Mouse (Mus musculus): Measurements from ENCODE around the gene Mkks. TPM values are rescaled to one million over a fixed set of nuclear protein-coding genes. Genes with fewer than 3 reads are reported as not detected.

Mkks gene
- polyA plus RNA-seq (2015; fragmentation: Nextera tagmentation; extraction: Ambion mirVana), result 13.1 and 13.3 TPM in 2 replicates

- peak within 1 kb of the TSS; percentile 54 for H3K4me2 ChIP-seq
- no peaks in the 10 kb centered on the region for H3K9me3 ChIP-seq
- peak within 1 kb of the TSS; percentile 86 for H3K4me3 ChIP-seq (replicated peaks)
- under 1% methylated on average over 49 of the region's 49 CpGs for WGBS
- peak; percentile 97 for ATAC-seq (ENCODE audit: insufficient read depth, low FRiP score, low read depth)
- H3K27ac ChIP-seq, result peak within 1 kb of the TSS; percentile 95
- no peaks in the 10 kb centered on the region for H3K27me3 ChIP-seq (replicated peaks)
- peak within 1 kb of the TSS; percentile 67 for H3K9ac ChIP-seq
- H3K36me3 ChIP-seq, result no peaks in the 10 kb centered on the region
- no peaks in the 10 kb centered on the region; the same call in 1 of the 2 replicates for H3K4me1 ChIP-seq
These were observed at the start of gene Mkks, which contains the start of the genes Slx4ip and AL731706.1 for GRCm38 (mm10) chr2:136891068-136891950. Gene Mkks, minus strand, starts transcription at chr2:136891389. Gene Slx4ip, plus strand, starts transcription at chr2:136891218. Gene AL731706.1, minus strand, starts transcription at chr2:136891389.

- Histone ChIP-seq H3K27me3 (replicated peaks) (no peaks in the 10 kb centered on the region), H3K27ac (no peak overlapping the region), H3K4me1 (no peaks in the 10 kb centered on the region), H3K4me2 (no peak overlapping the region), H3K36me3 (no peaks in the 10 kb centered on the region), H3K9ac (no peak overlapping the region), H3K9me3 (no peaks in the 10 kb centered on the region), H3K4me3 (replicated peaks) (no peak overlapping the region)
- WGBS, result 78% methylated on average over 1 of the region's 1 CpGs
- no peak for ATAC-seq (ENCODE audit: insufficient read depth, low FRiP score, low read depth)
These were observed 47.1 kb upstream of the Mkks start for GRCm38 (mm10) chr2:136938249-136938648.

- Histone ChIP-seq H3K4me2 (no peak overlapping the region), H3K27me3 (replicated peaks) (no peaks in the 10 kb centered on the region), H3K4me1 (no peaks in the 10 kb centered on the region), H3K36me3 (no peaks in the 10 kb centered on the region), H3K9me3 (no peaks in the 10 kb centered on the region), H3K27ac (no peak overlapping the region), H3K4me3 (replicated peaks) (no peak overlapping the region), H3K9ac (no peak overlapping the region)
- ATAC-seq (ENCODE audit: insufficient read depth, low FRiP score, low read depth), result no peak
- WGBS, result 89% methylated on average over 4 of the region's 4 CpGs
These were observed 45.5 kb upstream of the Mkks start for GRCm38 (mm10) chr2:136936391-136937288.

GRCm38 (mm10) chr2:136921003-136921408, 29.8 kb upstream of the Mkks start:
- Histone ChIP-seq H3K4me2 (0 out of 2 replicates have a peak overlapping the region, but pooled peaks have one; percentile 8), H3K4me3 (replicated peaks) (no peak overlapping the region), H3K27ac (peak overlapping the region; percentile 51; the same call in 1 of the 2 replicates), H3K9me3 (no peaks in the 10 kb centered on the region), H3K9ac (no peak overlapping the region), H3K36me3 (no peaks in the 10 kb centered on the region), H3K4me1 (peaks cover 5% of the 10 kb centered on the region), H3K27me3 (replicated peaks) (no peaks in the 10 kb centered on the region)
- WGBS, result 25% methylated on average over 4 of the region's 4 CpGs
- peak; percentile 80; the same call in 1 of the 2 replicates for ATAC-seq (ENCODE audit: insufficient read depth, low FRiP score, low read depth)

DNA sequence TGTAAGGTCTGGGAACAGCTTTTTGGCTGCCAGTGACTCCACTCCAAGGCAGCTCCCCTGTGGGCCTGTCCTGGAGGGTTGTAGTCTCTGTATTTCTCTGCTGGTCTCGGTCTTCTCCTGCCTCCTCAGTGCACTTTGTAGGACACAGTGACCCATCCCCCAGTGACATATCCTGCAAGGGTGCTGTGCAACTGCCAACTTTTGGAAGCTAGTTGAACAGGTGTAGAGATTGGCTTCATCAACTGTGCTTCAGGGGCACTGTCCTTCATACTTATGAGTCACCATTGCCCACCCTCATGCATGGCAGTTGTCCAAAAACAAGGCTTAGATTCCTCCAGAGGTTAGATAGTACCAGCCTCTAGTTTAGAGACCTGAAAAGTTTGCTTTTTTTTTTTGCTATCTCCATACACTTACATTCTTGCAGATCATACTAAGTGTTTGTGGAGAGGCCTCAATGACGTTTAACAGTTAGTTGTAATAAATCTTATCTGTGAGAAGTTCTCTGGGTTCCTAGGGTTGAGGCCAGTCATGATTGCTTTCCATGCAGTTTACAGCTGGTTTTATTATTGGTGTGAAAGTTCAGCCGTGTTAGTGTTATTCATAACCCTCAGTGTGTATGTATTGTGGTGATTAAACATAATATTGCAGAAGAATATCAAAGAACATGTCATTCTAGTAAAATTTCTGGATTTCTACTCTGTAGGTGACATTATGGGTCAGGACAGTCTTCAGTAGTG, 29.2 kb upstream of the Mkks start:
- H3K27ac ChIP-seq, result no peak overlapping the region
- no peaks in the 10 kb centered on the region for H3K36me3 ChIP-seq
- H3K4me1 ChIP-seq, result peaks cover 5% of the 10 kb centered on the region
- ATAC-seq (ENCODE audit: insufficient read depth, low FRiP score, low read depth), result peak; percentile 27; the same call in 1 of the 2 replicates
- 60% methylated on average over 3 of the region's 3 CpGs for WGBS
- H3K27me3 ChIP-seq (replicated peaks), result no peaks in the 10 kb centered on the region
- no peaks in the 10 kb centered on the region for H3K9me3 ChIP-seq
- H3K4me2 ChIP-seq, result 0 out of 2 replicates have a peak overlapping the region, but pooled peaks have one; percentile 8
- no peak overlapping the region for H3K4me3 ChIP-seq (replicated peaks)
- no peak overlapping the region for H3K9ac ChIP-seq

- no peak for ATAC-seq (ENCODE audit: insufficient read depth, low FRiP score, low read depth)
- Histone ChIP-seq H3K4me3 (replicated peaks) (no peak overlapping the region), H3K4me1 (peaks cover 5% of the 10 kb centered on the region), H3K36me3 (no peaks in the 10 kb centered on the region), H3K4me2 (no peak overlapping the region), H3K27me3 (replicated peaks) (no peaks in the 10 kb centered on the region), H3K9me3 (no peaks in the 10 kb centered on the region), H3K9ac (no peak overlapping the region), H3K27ac (peak overlapping the region; percentile 14; the same call in 1 of the 2 replicates)
- WGBS, result 95% methylated on average over 1 of the region's 1 CpGs
These were observed 28.2 kb upstream of the Mkks start for GRCm38 (mm10) chr2:136919433-136919832.

DNA sequence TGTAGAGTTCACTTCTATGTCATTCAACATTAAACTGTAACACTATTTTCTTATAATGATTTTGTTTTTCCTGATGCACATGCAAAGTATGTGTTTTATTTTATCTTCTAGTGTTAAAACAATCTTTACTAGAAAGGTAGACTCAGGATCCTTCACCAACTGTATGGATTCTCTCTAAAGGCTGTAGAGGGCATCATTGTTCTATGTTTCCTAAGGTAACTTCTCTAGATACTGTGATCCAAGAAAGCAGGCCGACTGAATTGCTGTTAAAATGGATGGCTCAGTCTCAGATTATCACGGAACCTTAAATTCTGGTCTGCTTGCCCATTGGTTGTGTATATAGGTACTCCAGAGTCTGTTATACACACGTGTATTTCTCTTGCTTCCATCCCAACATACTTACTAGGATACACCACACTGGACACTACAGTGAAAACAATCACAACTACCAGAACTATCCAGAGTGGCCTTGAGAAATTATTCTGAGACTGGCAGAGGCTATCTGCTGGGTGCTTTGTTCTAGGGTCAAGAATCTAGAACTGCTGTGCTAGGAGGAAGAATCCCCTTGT, 23.2 kb upstream of the Mkks start:
- Histone ChIP-seq H3K4me3 (replicated peaks) (no peak overlapping the region), H3K4me1 (0 out of 2 replicates have a peak, but pooled peaks cover under 1% of the 10 kb centered on the region), H3K27me3 (replicated peaks) (no peaks in the 10 kb centered on the region), H3K4me2 (no peak overlapping the region), H3K9me3 (no peaks in the 10 kb centered on the region), H3K36me3 (no peaks in the 10 kb centered on the region), H3K27ac (no peak overlapping the region), H3K9ac (no peak overlapping the region)
- 42% methylated on average over 3 of the region's 3 CpGs for WGBS
- ATAC-seq (ENCODE audit: insufficient read depth, low FRiP score, low read depth), result no peak

DNA sequence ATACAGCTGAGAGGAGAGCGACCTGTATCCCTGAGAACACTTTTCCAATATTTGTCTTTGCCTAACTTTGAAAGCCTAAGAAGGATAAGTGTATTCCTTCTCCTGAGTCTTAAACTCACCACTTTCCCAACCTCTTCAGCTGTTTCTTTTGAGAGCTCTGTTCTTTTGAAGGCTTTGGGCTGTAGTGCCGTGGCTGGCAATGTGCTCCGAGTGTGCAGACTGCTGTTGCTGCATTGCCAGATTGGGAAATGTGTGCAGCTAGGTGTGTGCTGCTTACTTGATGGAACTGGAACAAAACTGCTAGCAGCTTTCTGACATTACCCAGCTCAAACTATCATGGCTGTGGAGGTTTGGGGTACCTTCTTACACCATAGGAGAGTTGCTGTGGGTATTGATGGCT, 21.8 kb upstream of the Mkks start:
- Histone ChIP-seq H3K27ac (no peak overlapping the region), H3K36me3 (no peaks in the 10 kb centered on the region), H3K27me3 (replicated peaks) (no peaks in the 10 kb centered on the region), H3K4me2 (no peak overlapping the region), H3K9ac (no peak overlapping the region), H3K4me1 (no peaks in the 10 kb centered on the region), H3K4me3 (replicated peaks) (no peak overlapping the region), H3K9me3 (no peaks in the 10 kb centered on the region)
- ATAC-seq (ENCODE audit: insufficient read depth, low FRiP score, low read depth), result no peak
- WGBS, result 55% methylated on average over 3 of the region's 3 CpGs

GRCm38 (mm10) chr2:136911958-136912411, 20.8 kb upstream of the Mkks start:
- H3K36me3 ChIP-seq, result no peaks in the 10 kb centered on the region
- 18% methylated on average over 4 of the region's 4 CpGs for WGBS
- H3K27me3 ChIP-seq (replicated peaks), result no peaks in the 10 kb centered on the region
- H3K4me3 ChIP-seq (replicated peaks), result no peak overlapping the region
- peak overlapping the region; percentile 2; the same call in 1 of the 2 replicates for H3K27ac ChIP-seq
- no peak; the same call in 1 of the 2 replicates for ATAC-seq (ENCODE audit: insufficient read depth, low FRiP score, low read depth)
- no peak overlapping the region for H3K9ac ChIP-seq
- no peak overlapping the region for H3K4me2 ChIP-seq
- H3K9me3 ChIP-seq, result no peaks in the 10 kb centered on the region
- H3K4me1 ChIP-seq, result no peaks in the 10 kb centered on the region

DNA sequence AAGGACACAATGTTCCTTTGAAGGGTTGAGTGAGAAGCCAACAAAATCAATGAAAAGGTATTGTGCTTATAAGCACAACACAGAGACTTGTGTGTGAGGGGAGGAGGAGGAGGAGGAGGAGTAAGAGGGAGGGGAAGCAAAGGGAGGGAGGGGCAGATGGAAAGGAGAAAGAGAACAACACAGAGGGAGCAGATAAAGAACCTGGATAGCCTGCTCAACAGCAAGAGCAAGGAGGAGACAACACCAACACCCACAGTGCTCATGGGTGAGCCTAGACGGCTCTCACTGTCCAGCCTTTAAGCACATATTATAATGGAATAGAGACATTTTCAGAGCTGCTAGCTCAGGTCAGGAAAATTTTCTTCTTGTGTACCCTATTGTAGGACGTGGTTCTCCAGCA, 18.1 kb upstream of the Mkks start:
- whole genome bisulfite sequencing, result 79% methylated on average over 2 of the region's 2 CpGs
- H3K9me3 ChIP-seq, result no peaks in the 10 kb centered on the region
- ATAC-seq (ENCODE audit: insufficient read depth, low FRiP score, low read depth), result no peak

DNA sequence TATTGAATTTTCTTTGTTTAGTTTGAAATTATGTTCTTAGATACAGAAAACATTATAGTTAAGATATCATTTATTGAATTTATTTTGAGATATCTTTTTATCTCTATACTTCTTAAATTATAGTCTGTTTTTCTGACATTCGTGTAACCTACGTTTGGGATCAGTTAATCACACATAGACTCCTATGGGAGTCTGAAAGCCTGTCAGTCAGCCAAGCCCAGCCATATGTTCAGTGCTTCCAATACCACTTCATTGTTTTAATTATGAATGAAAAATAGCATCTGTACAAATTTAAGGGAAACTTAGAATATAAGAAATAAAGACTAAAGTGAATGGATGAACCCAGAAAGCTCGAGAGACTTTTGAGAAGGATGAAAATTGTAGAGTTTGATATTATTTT, 17.4 kb upstream of the Mkks start:
- Histone ChIP-seq H3K4me3 (replicated peaks) (no peak overlapping the region), H3K36me3 (no peaks in the 10 kb centered on the region), H3K4me2 (no peak overlapping the region), H3K9ac (no peak overlapping the region), H3K27me3 (replicated peaks) (no peaks in the 10 kb centered on the region), H3K27ac (no peak overlapping the region), H3K4me1 (no peaks in the 10 kb centered on the region), H3K9me3 (no peaks in the 10 kb centered on the region)
- ATAC-seq (ENCODE audit: insufficient read depth, low FRiP score, low read depth), result no peak
- 75% methylated on average over 3 of the region's 3 CpGs for WGBS

More for the DNA sequence above, 18.1 kb upstream of the Mkks start:
- H3K36me3 ChIP-seq, result no peaks in the 10 kb centered on the region
- H3K27ac ChIP-seq, result no peak overlapping the region
- no peaks in the 10 kb centered on the region for H3K4me1 ChIP-seq
- no peak overlapping the region for H3K9ac ChIP-seq
- no peak overlapping the region for H3K4me3 ChIP-seq (replicated peaks)
- H3K27me3 ChIP-seq (replicated peaks), result no peaks in the 10 kb centered on the region
- H3K4me2 ChIP-seq, result no peak overlapping the region

Measured in stomach, embryonic 15.5 days (tissue).